In genomic region chr11:43712178-43712577, GRCm38 (mm10) we compare ENCODE assay signal across 20 mouse cellular contexts. TPM values are rescaled to one million over a fixed set of nuclear protein-coding genes. Genes with fewer than 3 reads are reported as not detected.
DNase-seq lines count a peak whose midpoint lies in the region; ATAC-seq and TF ChIP-seq lines count a peak whose summit lies in the region.
"Had no signal": no experiment of that assay in that cellular context is flagged by ENCODE, and none has a peak within 500 bp of the region (broad histone marks: within the 10 kb centered on the region; RNA-seq: fewer than 3 reads in every experiment).

No protein-coding gene starts in this region.

- H3K9me3 ChIP-seq in forebrain, postnatal 0 days (ENCODE audit: low read length), result no peaks in the 10 kb centered on the region
- H3K9me3 ChIP-seq in forebrain, embryonic 10.5 days, result no peaks in the 10 kb centered on the region
- H3K9me3 ChIP-seq in hindbrain, postnatal 0 days (ENCODE audit: low read length), result no peaks in the 10 kb centered on the region
- H3K9me3 ChIP-seq: hindbrain, embryonic 15.5 days; limb, embryonic 15.5 days; midbrain, embryonic 12.5 days; neural tube, embryonic 15.5 days had no signal

- H3K36me3 ChIP-seq in forebrain, postnatal 0 days (ENCODE audit: insufficient read depth), result peaks cover 11% of the 10 kb centered on the region
- peaks cover 85% of the 10 kb centered on the region for H3K36me3 ChIP-seq in forebrain, embryonic 10.5 days (replicated peaks)
- H3K36me3 ChIP-seq in hindbrain, postnatal 0 days (ENCODE audit: insufficient read depth, low read length), result peaks cover 4% of the 10 kb centered on the region; the same call in 1 of the 2 replicates

- no peak for DNase-seq in forebrain, postnatal 0 days
- no peak for DNase-seq in forebrain, embryonic 10.5 days (ENCODE audit: extremely low spot score, low spot score)
- DNase-seq in layer of hippocampus, adult 9-11 months, result peak; percentile 30
- no peak for DNase-seq in layer of hippocampus, postnatal 25 days (ENCODE audit: extremely low spot score in 1 of 2, low spot score in 1 of 2)
- DNase-seq in cerebellum, adult 8-10 months, result peak; percentile 53
- peak; percentile 45 to 56 for DNase-seq in cerebellum, postnatal 36 days
- no peak for DNase-seq in gastrocnemius, postnatal 10 days
- DNase-seq in hindbrain, postnatal 0 days (ENCODE audit: low spot score), result no peak
- DNase-seq: adrenal gland, postnatal 14 days; heart, postnatal 4 days; kidney, adult 11 months; left cerebral cortex, postnatal 4 days; lung, embryonic 14.5 days had no signal

- H3K27me3 ChIP-seq in forebrain, postnatal 0 days (ENCODE audit: insufficient read depth, low read length), result no peaks in the 10 kb centered on the region
- H3K27me3 ChIP-seq in forebrain, embryonic 10.5 days (ENCODE audit: poor library complexity, severe bottlenecking), result no peaks in the 10 kb centered on the region
- H3K27me3 ChIP-seq in hindbrain, postnatal 0 days (ENCODE audit: insufficient read depth, low read length), result no peaks in the 10 kb centered on the region
- H3K27me3 ChIP-seq: hindbrain, embryonic 15.5 days; limb, embryonic 15.5 days; midbrain, embryonic 12.5 days; neural tube, embryonic 15.5 days had no signal

- WGBS in forebrain, postnatal 0 days, result 82% methylated on average over 4 of the region's 4 CpGs
- WGBS in forebrain, embryonic 10.5 days, result 94% methylated on average over 4 of the region's 4 CpGs
- WGBS in hindbrain, postnatal 0 days, result 87% methylated on average over 4 of the region's 4 CpGs

- ATAC-seq in forebrain, postnatal 0 days, result peak; percentile 42
- ATAC-seq in hindbrain, postnatal 0 days, result no peak
- ATAC-seq: forebrain, embryonic 14.5 days had no signal

- no peak overlapping the region for H3K9ac ChIP-seq in forebrain, postnatal 0 days
- H3K9ac ChIP-seq in hindbrain, postnatal 0 days (replicated peaks; ENCODE audit: low read length), result no peak overlapping the region
- H3K9ac ChIP-seq: hindbrain, embryonic 15.5 days; limb, embryonic 15.5 days; liver, embryonic 14.5 days; lung, embryonic 14.5 days; midbrain, embryonic 12.5 days; neural tube, embryonic 15.5 days had no signal

- TF ChIP-seq CTCF in forebrain, postnatal 0 days (IDR thresholded peaks at IDR 0.05; ENCODE audit: low read depth), result no peak
- no peak for TF ChIP-seq CTCF in hindbrain, postnatal 0 days (IDR thresholded peaks at IDR 0.05; ENCODE audit: low read depth)

- no peaks in the 10 kb centered on the region for H3K4me1 ChIP-seq in forebrain, postnatal 0 days (ENCODE audit: insufficient read depth)
- H3K4me1 ChIP-seq in forebrain, embryonic 10.5 days, result no peaks in the 10 kb centered on the region
- H3K4me1 ChIP-seq in hindbrain, postnatal 0 days (ENCODE audit: insufficient read depth, low read length), result no peaks in the 10 kb centered on the region
- H3K4me1 ChIP-seq: hindbrain, embryonic 15.5 days; limb, embryonic 15.5 days; midbrain, embryonic 12.5 days; neural tube, embryonic 15.5 days had no signal

- H3K27ac ChIP-seq in forebrain, postnatal 0 days (ENCODE audit: low read depth, low read length), result no peak overlapping the region
- H3K27ac ChIP-seq in forebrain, embryonic 10.5 days, result no peak overlapping the region
- no peak overlapping the region for H3K27ac ChIP-seq in hindbrain, postnatal 0 days
- H3K27ac ChIP-seq: hindbrain, embryonic 15.5 days; kidney, postnatal 0 days; limb, embryonic 15.5 days; liver, embryonic 14.5 days; midbrain, embryonic 12.5 days; neural tube, embryonic 15.5 days had no signal

- no peak overlapping the region for H3K4me2 ChIP-seq in forebrain, postnatal 0 days (ENCODE audit: low read depth)
- no peak overlapping the region for H3K4me2 ChIP-seq in hindbrain, postnatal 0 days (ENCODE audit: low read depth, low read length)
- H3K4me2 ChIP-seq: hindbrain, embryonic 15.5 days; limb, embryonic 15.5 days; lung, embryonic 14.5 days; midbrain, embryonic 12.5 days; neural tube, embryonic 15.5 days had no signal

- no peak overlapping the region for H3K4me3 ChIP-seq in forebrain, postnatal 0 days (ENCODE audit: low read depth, low read length)
- no peak overlapping the region for H3K4me3 ChIP-seq in forebrain, embryonic 10.5 days
- no peak overlapping the region for H3K4me3 ChIP-seq in hindbrain, postnatal 0 days (ENCODE audit: low read length)
- H3K4me3 ChIP-seq: hindbrain, embryonic 15.5 days; limb, embryonic 15.5 days; midbrain, embryonic 12.5 days; neural tube, embryonic 15.5 days had no signal

RNA-seq across cellular contexts. Expression of gene Pwwp2a, which starts 30.4 kb away (rescaled TPM):
- 26.2 and 29.8 TPM in 2 replicates for total RNA-seq in forebrain, postnatal 0 days (2014; rRNA removed)
- polyA plus RNA-seq in forebrain, postnatal 0 days (2015; fragmentation: Nextera tagmentation; extraction: Ambion mirVana), result 12.2 and 16.6 TPM in 2 replicates
- polyA plus RNA-seq in forebrain, embryonic 10.5 days (2016; fragmentation: Nextera tagmentation; extraction: Ambion mirVana), result 24.7 and 25.5 TPM in 2 replicates
- 10 to 100 TPM; 66.8 to 72.4 TPM for total RNA-seq in layer of hippocampus, postnatal 25 days (2021)
- 10 to 100 TPM; 21.0 to 25.7 TPM for total RNA-seq in gastrocnemius, postnatal 10 days (2021)
- 24.0 and 25.4 TPM in 2 replicates for total RNA-seq in hindbrain, postnatal 0 days (2014; rRNA removed)
- polyA plus RNA-seq in hindbrain, postnatal 0 days (2015; fragmentation: Nextera tagmentation; extraction: Ambion mirVana), result 19.4 and 21.1 TPM in 2 replicates

RNA-seq across cellular contexts. Expression of gene Ttc1, which starts 35.6 kb away (rescaled TPM):
- total RNA-seq in forebrain, postnatal 0 days (2014; rRNA removed), result 38.6 and 70.0 TPM in 2 replicates
- polyA plus RNA-seq in forebrain, postnatal 0 days (2015; fragmentation: Nextera tagmentation; extraction: Ambion mirVana), result 71.3 and 76.9 TPM in 2 replicates
- 78.3 and 80.9 TPM in 2 replicates for polyA plus RNA-seq in forebrain, embryonic 10.5 days (2016; fragmentation: Nextera tagmentation; extraction: Ambion mirVana)
- total RNA-seq in layer of hippocampus, postnatal 25 days (2021), result 10 to 100 TPM; 45.5 to 56.4 TPM
- 10 to 100 TPM; 43.5 to 46.9 TPM for total RNA-seq in gastrocnemius, postnatal 10 days (2021)
- 22.1 and 33.6 TPM in 2 replicates for total RNA-seq in hindbrain, postnatal 0 days (2014; rRNA removed)
- polyA plus RNA-seq in hindbrain, postnatal 0 days (2015; fragmentation: Nextera tagmentation; extraction: Ambion mirVana), result 78.8 and 82.5 TPM in 2 replicates

Comparison
In these comparisons a context has a peak if more than half of its experiments do, and no peak if none do; other contexts are left out.
1. DNase-seq: peak in layer of hippocampus, adult 9-11 months (single experiment), cerebellum, adult 8-10 months (single experiment) and cerebellum, postnatal 36 days (2 of 2); none in forebrain, postnatal 0 days (single experiment), forebrain, embryonic 10.5 days (single experiment), layer of hippocampus, postnatal 25 days (0 of 2), gastrocnemius, postnatal 10 days (single experiment) and hindbrain, postnatal 0 days (single experiment).